Mouse (Mus musculus): ENCODE results near the gene Cdhr3. TPM values are rescaled to one million over a fixed set of nuclear protein-coding genes. Genes with fewer than 3 reads are reported as not detected.

Cdhr3 gene
- polyA plus RNA-seq, 1 experiment: 3.9 TPM

DNA sequence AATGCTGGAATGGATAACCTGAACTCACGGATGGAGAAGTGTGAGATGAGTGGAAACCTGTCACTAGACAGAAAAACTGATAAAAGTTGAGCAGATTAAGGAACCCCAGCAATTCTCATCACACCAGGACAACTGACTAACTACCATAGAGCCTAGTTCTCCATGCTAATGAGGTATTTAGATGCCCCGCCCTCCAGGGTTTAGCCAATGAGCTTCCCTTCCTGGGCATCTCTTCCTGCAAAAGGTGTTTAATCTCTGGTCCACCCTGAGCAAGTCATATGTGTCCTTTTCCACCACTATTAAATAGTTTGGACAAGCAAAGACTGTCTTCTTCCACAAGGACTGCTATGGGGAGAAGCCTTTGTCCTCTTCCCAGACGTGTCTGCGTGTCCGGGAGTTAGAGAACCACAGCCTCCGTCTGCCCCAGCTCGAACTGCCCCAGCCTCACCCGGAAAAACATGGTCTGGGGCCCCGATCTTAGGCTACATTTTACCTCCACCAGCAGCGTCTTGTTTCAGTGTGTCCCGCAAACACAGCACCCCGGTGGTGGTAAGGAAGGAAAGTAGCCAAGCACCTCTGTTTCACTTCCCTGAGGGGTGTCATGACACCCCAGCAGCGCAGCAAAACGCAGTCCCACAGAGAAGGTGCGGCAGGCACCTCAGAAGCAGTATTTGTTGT, 26.1 kb upstream of the Cdhr3 start:
- Histone ChIP-seq H3K4me3 (ENCODE audit: insufficient read depth, low read length) (no peak overlapping the region), H3K4me1 (ENCODE audit: control insufficient read depth, insufficient read depth, low read length) (no peaks in the 10 kb centered on the region), H3K27ac (ENCODE audit: insufficient read depth, low read length) (no peak overlapping the region)
- no peak for TF ChIP-seq POLR2A (IDR thresholded peaks at IDR 0.05; ENCODE audit: extremely low read depth, insufficient read depth, low read length)
- no peak for TF ChIP-seq CTCF (IDR thresholded peaks at IDR 0.05; ENCODE audit: extremely low read depth, insufficient read depth, low read length)

DNA sequence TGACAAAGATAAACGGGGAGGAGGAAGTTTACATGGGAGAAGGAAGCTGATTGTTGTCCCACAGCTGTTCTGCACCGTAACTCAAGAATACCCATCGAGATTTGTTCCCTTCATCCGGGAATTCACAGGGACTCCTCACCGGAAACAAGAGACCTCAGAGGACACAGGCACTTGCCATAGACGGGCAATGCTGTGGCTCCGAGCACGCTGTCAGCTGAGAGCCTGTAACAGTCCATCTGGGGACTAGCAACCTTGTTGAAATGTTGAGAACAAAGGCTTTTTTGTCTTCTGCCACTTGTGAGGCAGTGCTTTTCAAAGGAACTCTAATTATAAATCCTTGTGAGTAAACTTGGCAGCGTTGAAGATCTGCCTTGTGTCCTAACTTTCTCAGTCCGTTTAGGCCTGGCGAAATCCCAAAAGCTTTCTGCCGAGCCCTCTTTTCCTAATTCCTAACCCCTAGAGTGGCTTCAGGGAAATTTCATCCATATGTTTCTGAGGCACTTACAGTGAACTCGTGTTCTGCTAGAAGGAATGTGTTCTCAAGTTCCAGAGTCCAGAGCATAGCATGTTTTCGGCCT, 18.3 kb upstream of the Cdhr3 start:
- Histone ChIP-seq H3K4me3 (ENCODE audit: insufficient read depth, low read length) (no peak overlapping the region), H3K27ac (ENCODE audit: insufficient read depth, low read length) (peak overlapping the region; percentile 21; the same call in 1 of the 2 replicates), H3K4me1 (ENCODE audit: control insufficient read depth, insufficient read depth, low read length) (peaks cover 2% of the 10 kb centered on the region; the same call in 1 of the 2 replicates)
- no peak for TF ChIP-seq POLR2A (IDR thresholded peaks at IDR 0.05; ENCODE audit: extremely low read depth, insufficient read depth, low read length)
- no peak for TF ChIP-seq CTCF (IDR thresholded peaks at IDR 0.05; ENCODE audit: extremely low read depth, insufficient read depth, low read length)

GRCm38 (mm10) chr12:33109531-33109930, 16.9 kb upstream of the Cdhr3 start:
- peaks cover 2% of the 10 kb centered on the region; the same call in 1 of the 2 replicates for H3K4me1 ChIP-seq (ENCODE audit: control insufficient read depth, insufficient read depth, low read length)

GRCm38 (mm10) chr12:33106438-33107167, 13.9 kb upstream of the Cdhr3 start:
- TF ChIP-seq CTCF (IDR thresholded peaks at IDR 0.05; ENCODE audit: extremely low read depth, insufficient read depth, low read length): no peak
- TF ChIP-seq POLR2A (IDR thresholded peaks at IDR 0.05; ENCODE audit: extremely low read depth, insufficient read depth, low read length): no peak
- Histone ChIP-seq H3K4me1 (ENCODE audit: control insufficient read depth, insufficient read depth, low read length) (peaks cover 2% of the 10 kb centered on the region; the same call in 1 of the 2 replicates), H3K4me3 (ENCODE audit: insufficient read depth, low read length) (no peak overlapping the region), H3K27ac (ENCODE audit: insufficient read depth, low read length) (no peak overlapping the region)

More at GRCm38 (mm10) chr12:33109531-33109930, 16.9 kb upstream of the Cdhr3 start:
- Histone ChIP-seq H3K4me3 (ENCODE audit: insufficient read depth, low read length) (no peak overlapping the region), H3K27ac (ENCODE audit: insufficient read depth, low read length) (no peak overlapping the region)
- TF ChIP-seq POLR2A (IDR thresholded peaks at IDR 0.05; ENCODE audit: extremely low read depth, insufficient read depth, low read length): no peak
- TF ChIP-seq CTCF (IDR thresholded peaks at IDR 0.05; ENCODE audit: extremely low read depth, insufficient read depth, low read length): peak; percentile 85

GRCm38 (mm10) chr12:33105724-33106123, 13.0 kb upstream of the Cdhr3 start:
- TF ChIP-seq POLR2A (IDR thresholded peaks at IDR 0.05; ENCODE audit: extremely low read depth, insufficient read depth, low read length): no peak
- TF ChIP-seq CTCF (IDR thresholded peaks at IDR 0.05; ENCODE audit: extremely low read depth, insufficient read depth, low read length): no peak
- H3K27ac ChIP-seq (ENCODE audit: insufficient read depth, low read length): no peak overlapping the region

GRCm38 (mm10) chr12:33102342-33103115, 9.9 kb upstream of the Cdhr3 start:
- H3K27ac ChIP-seq (ENCODE audit: insufficient read depth, low read length): no peak overlapping the region
- no peak overlapping the region for H3K4me3 ChIP-seq (ENCODE audit: insufficient read depth, low read length)
- TF ChIP-seq POLR2A (IDR thresholded peaks at IDR 0.05; ENCODE audit: extremely low read depth, insufficient read depth, low read length) (no peak), CTCF (IDR thresholded peaks at IDR 0.05; ENCODE audit: extremely low read depth, insufficient read depth, low read length) (no peak)
- H3K4me1 ChIP-seq (ENCODE audit: control insufficient read depth, insufficient read depth, low read length): no peaks in the 10 kb centered on the region; the same call in 1 of the 2 replicates

More at GRCm38 (mm10) chr12:33105724-33106123, 13.0 kb upstream of the Cdhr3 start:
- Histone ChIP-seq H3K4me1 (ENCODE audit: control insufficient read depth, insufficient read depth, low read length) (peaks cover 2% of the 10 kb centered on the region; the same call in 1 of the 2 replicates), H3K4me3 (ENCODE audit: insufficient read depth, low read length) (no peak overlapping the region)

DNA sequence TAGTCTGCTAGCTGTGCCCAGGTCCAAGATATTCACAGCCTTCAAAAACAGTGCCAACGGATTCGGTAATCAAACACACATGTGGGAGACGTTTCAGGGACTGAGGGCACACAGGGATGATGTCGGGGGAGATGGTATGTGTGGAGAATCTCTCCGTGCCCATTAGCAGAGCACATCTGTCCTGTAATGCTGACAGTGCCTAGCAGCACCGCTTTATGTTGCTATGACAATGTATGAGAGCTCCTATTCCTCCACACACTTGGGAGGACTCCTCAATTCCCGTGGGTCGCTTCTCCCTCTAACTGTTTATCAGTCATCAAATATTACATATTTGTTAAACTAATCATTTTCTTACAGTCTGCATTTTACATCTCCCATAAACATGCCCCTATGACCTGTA, 9.0 kb upstream of the Cdhr3 start:
- TF ChIP-seq CTCF (IDR thresholded peaks at IDR 0.05; ENCODE audit: extremely low read depth, insufficient read depth, low read length) (no peak), POLR2A (IDR thresholded peaks at IDR 0.05; ENCODE audit: extremely low read depth, insufficient read depth, low read length) (no peak)
- Histone ChIP-seq H3K4me1 (ENCODE audit: control insufficient read depth, insufficient read depth, low read length) (no peaks in the 10 kb centered on the region; the same call in 1 of the 2 replicates), H3K27ac (ENCODE audit: insufficient read depth, low read length) (no peak overlapping the region), H3K4me3 (ENCODE audit: insufficient read depth, low read length) (no peak overlapping the region)

- H3K4me1 ChIP-seq (ENCODE audit: control insufficient read depth, insufficient read depth, low read length): no peaks in the 10 kb centered on the region; the same call in 1 of the 2 replicates
- no peak overlapping the region for H3K4me3 ChIP-seq (ENCODE audit: insufficient read depth, low read length)
- no peak overlapping the region for H3K27ac ChIP-seq (ENCODE audit: insufficient read depth, low read length)
- TF ChIP-seq POLR2A (IDR thresholded peaks at IDR 0.05; ENCODE audit: extremely low read depth, insufficient read depth, low read length) (no peak), CTCF (IDR thresholded peaks at IDR 0.05; ENCODE audit: extremely low read depth, insufficient read depth, low read length) (no peak)
Measured at GRCm38 (mm10) chr12:33096017-33096416, 3.3 kb upstream of the Cdhr3 start.

DNA sequence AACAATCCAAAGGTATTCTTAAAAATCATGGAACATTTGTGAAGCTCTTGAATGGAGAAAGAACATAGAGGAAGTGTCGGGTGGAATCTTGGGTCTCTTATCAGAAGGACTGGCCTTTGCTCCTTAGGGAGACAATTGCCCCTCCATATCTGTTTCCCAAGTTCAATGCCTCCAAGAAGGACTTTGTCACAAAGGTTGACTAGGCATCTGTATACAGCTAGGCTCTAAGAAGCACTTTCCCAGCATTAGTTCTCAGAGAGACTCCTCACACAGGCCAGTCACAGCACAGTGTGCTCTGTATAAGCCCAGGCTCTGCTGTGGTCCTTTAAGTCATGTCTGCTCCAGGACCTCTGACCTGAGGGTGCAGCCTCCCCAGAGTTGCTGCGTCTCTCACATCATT, 479 bp downstream of the Cdhr3 start:
- H3K4me1 ChIP-seq (ENCODE audit: control insufficient read depth, insufficient read depth, low read length): no peaks in the 10 kb centered on the region; the same call in 1 of the 2 replicates
- TF ChIP-seq CTCF (IDR thresholded peaks at IDR 0.05; ENCODE audit: extremely low read depth, insufficient read depth, low read length) (no peak), POLR2A (IDR thresholded peaks at IDR 0.05; ENCODE audit: extremely low read depth, insufficient read depth, low read length) (no peak)
- H3K4me3 ChIP-seq (ENCODE audit: insufficient read depth, low read length): no peak overlapping the region
- no peak overlapping the region for H3K27ac ChIP-seq (ENCODE audit: insufficient read depth, low read length)
